Mouse (Mus musculus): ENCODE data around the gene Cyp2c23.

DNA sequence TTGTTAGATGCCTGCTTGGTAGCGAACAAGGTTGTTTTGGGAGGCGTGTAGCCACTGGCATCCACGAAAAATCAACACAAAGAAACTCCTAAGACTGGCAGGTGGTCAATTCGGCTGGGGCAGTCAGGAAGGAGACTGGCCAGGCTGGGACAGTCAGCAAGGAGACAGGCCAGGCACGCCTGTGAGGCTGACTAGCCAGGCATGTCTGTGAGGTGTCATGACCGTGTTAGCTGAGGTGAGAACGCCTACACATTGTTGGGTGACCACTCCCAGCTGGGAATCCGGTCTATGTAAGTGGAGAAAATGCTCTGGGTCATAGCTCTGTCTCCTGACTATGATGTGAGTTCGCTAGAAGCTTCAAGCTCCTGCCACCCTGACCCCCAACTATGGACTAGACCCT, 66.2 kb downstream of the Cyp2c23 start:
- TF ChIP-seq CTCF (IDR thresholded peaks at IDR 0.05; ENCODE audit: borderline replicate concordance, extremely low read depth, insufficient read depth, insufficient read length) (no peak), POLR2A (IDR thresholded peaks at IDR 0.05; ENCODE audit: borderline replicate concordance, extremely low read depth, insufficient read depth, insufficient read length, poor library complexity, severe bottlenecking) (no peak)
